Mouse (Mus musculus) left cerebral cortex, adult 2 months (tissue): ENCODE results near the gene Zfp827. TPM values are rescaled to one million over a fixed set of nuclear protein-coding genes. Genes with fewer than 3 reads are reported as not detected.

ENCODE experiments used
- DNase-seq, 2 experiments: peaks; one replicate each; pipeline ENCODE4 v3.0.0; 2021 to 2022; ENCODE audit warnings: low spot score in 2 of 2, mixed read lengths in 1 of 2; ENCODE audit errors: extremely low spot score in 1 of 2
- H3K27ac ChIP-seq: fragments of 200-600 bp; 2 replicates; pipeline ENCODE4 v1.8.1; 2022
- H3K4me3 ChIP-seq: fragments of 200-600 bp; 2 replicates; pipeline ENCODE4 v1.8.1; 2022
- CTCF ChIP-seq: fragments of 200-600 bp; IDR thresholded peaks from 2 replicates; pipeline ENCODE4 v1.8.1; 2022; ENCODE audit warnings: antibody characterized with exemption, mild to moderate bottlenecking, moderate library complexity
- intact Hi-C: fragments of 180-260 bp; cut with DNase I; formaldehyde crosslinking; loops from one replicate; pipeline ENCODE4 v1.15.1; 2025
- total RNA-seq, 2 experiments: library from RNA; stranded (reverse); gene quantifications; 2 replicates each; pipeline ENCODE4 v1.2.3; 2021

The Zfp827 gene
- total RNA-seq, 2 experiments from 2014 or later = 43.3 to 44.1 TPM

DNA sequence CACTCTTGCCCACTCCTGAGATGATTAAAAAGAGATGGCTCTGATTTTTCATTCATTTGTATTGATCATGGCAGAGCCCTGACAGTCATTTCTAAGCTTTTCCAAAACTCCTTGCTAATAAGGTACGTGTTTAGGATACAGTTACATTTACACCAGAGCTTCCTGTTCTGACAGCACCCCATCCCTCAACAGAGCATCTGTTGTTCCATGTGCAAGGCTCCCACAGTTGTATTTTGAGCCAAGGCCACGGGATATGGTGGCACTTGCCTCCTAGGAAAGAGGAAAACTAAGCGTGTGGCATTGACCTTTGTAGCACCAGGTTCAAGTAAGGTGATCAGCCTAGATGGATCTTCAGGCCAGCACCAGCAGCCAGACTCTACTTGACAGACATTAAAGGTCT lies 137.0 kb downstream of the Zfp827 start:
- no peak overlapping the region for H3K4me3 ChIP-seq
- no peak for TF ChIP-seq CTCF
- DNase-seq = no peak
- intact Hi-C loops = loop anchor here (5.0 kb wide), 1 partner anchor 127 kb away; the partner anchor contains the start of gene Mmaa
- H3K27ac ChIP-seq = no peak overlapping the region; the same call in 1 of the 2 replicates

GRCm38 (mm10) chr8:79173606-79174005 lies 145.4 kb downstream of the Zfp827 start:
- TF ChIP-seq CTCF = no peak
- intact Hi-C loops = no loop called here
- Histone ChIP-seq H3K27ac (no peak overlapping the region), H3K4me3 (no peak overlapping the region)
- no peak for DNase-seq

GRCm38 (mm10) chr8:79175991-79176390 lies 147.8 kb downstream of the Zfp827 start:
- no peak for DNase-seq
- no peak overlapping the region for H3K4me3 ChIP-seq
- intact Hi-C loops = no loop called here
- TF ChIP-seq CTCF = no peak
- H3K27ac ChIP-seq = no peak overlapping the region

DNA sequence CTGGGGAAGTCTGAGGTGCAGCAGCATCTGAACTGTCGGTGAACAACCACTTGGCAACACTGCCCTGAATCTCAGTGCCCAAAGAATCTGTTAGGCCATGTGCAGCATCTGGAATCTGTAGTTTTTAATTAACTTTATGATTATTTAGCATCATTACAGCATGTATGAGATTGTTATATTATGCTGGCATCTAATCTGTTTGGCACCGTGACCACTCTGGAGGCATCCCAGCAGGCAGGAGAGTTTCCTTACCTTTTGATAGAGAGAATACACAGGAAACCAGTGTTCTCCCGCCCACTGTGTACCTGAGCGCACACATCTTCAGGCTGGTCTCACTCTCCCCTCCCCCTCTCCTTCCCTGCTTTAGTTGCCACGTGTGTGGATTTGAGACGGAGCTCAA lies 151.4 kb downstream of the Zfp827 start:
- no peak overlapping the region for H3K4me3 ChIP-seq
- no peak for TF ChIP-seq CTCF
- DNase-seq = no peak
- intact Hi-C loops = no loop called here
- H3K27ac ChIP-seq = no peak overlapping the region

GRCm38 (mm10) chr8:79185488-79185887 lies 157.3 kb downstream of the Zfp827 start:
- Histone ChIP-seq H3K27ac (no peak overlapping the region), H3K4me3 (no peak overlapping the region)
- intact Hi-C loops = no loop called here
- TF ChIP-seq CTCF = no peak
- no peak for DNase-seq

DNA sequence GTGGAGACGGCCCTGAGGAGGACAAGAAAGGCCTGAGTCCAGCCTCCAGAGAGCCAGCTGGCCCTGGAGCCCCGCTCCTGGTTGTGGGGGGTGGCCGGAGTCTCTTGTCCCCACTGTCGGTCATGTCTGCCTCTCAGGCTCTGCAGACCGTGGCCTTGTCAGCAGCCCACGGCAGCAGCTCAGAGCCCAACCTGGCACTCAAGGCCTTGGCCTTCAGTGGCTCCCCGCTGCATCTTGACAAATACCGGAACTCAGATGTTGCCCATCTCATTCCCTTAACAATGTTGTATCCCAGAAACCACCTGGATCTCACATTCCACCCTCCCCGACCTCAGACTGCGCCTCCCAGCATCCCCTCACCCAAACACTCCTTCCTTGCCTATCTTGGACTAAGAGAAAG lies 161.8 kb downstream of the Zfp827 start:
- intact Hi-C loops = no loop called here
- Histone ChIP-seq H3K27ac (no peak overlapping the region), H3K4me3 (no peak overlapping the region)
- TF ChIP-seq CTCF = no peak
- no peak for DNase-seq

- no peak overlapping the region for H3K4me3 ChIP-seq
- intact Hi-C loops = no loop called here
- TF ChIP-seq CTCF = no peak
- no peak for DNase-seq
- H3K27ac ChIP-seq = no peak overlapping the region
These were observed 168.2 kb downstream of the Zfp827 start for GRCm38 (mm10) chr8:79196481-79196880.

DNA sequence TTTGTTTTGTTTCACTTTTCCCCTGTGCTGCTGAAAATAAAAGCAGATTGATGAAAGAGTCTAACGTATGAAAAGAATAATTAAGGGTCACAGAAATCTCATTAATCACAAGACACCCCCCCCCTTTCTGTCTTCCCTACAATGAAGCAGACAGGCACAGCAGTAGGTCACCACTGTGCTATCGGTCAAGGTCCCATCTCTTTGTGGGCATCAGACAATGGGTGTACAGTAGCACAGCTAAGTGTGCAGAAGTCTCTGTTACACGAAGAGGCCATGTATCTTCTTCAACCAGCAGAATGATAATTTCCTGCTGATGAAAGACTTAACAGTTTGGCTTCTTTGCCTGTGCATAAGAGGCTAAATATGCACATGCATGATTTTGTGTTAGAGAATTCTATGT lies 170.4 kb downstream of the Zfp827 start:
- no peak overlapping the region for H3K4me3 ChIP-seq
- no peak for TF ChIP-seq CTCF
- intact Hi-C loops = no loop called here
- no peak for DNase-seq
- H3K27ac ChIP-seq = no peak overlapping the region

GRCm38 (mm10) chr8:79201446-79202147 lies 173.4 kb downstream of the Zfp827 start:
- intact Hi-C loops = no loop called here
- DNase-seq = no peak
- no peak overlapping the region for H3K27ac ChIP-seq
- no peak overlapping the region for H3K4me3 ChIP-seq
- TF ChIP-seq CTCF = no peak

- intact Hi-C loops = no loop called here
- Histone ChIP-seq H3K4me3 (no peak overlapping the region), H3K27ac (no peak overlapping the region)
- TF ChIP-seq CTCF = no peak
- no peak for DNase-seq
These were observed 178.7 kb downstream of the Zfp827 start for GRCm38 (mm10) chr8:79206895-79207294.

DNA sequence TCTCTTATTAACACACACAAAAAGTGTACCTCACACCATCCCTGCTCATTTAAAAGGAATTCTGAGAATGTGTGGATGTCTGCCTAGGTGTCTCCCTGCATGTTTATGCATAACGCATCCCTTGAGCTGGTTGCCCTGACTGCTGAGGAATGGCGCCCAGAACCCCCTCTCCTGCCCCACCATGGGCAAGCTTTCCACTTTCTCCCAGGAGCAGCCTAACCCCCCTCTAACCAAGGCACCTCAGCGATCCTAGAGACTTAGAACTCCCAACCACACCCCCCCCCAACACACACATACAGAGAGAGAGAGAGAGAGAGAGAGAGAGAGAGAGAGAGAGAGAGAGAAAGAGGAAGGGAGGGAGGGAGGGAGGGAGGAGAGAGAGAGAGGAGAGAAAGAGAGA lies 179.9 kb downstream of the Zfp827 start:
- Histone ChIP-seq H3K27ac (no peak overlapping the region), H3K4me3 (no peak overlapping the region)
- no peak for DNase-seq
- intact Hi-C loops = no loop called here
- TF ChIP-seq CTCF = no peak

GRCm38 (mm10) chr8:79208691-79209640 lies 180.7 kb downstream of the Zfp827 start:
- TF ChIP-seq CTCF = no peak
- intact Hi-C loops = no loop called here
- no peak overlapping the region for H3K27ac ChIP-seq

More at GRCm38 (mm10) chr8:79208691-79209640, 180.7 kb downstream of the Zfp827 start:
- no peak overlapping the region for H3K4me3 ChIP-seq
- no peak for DNase-seq
